Mouse (Mus musculus): ENCODE measurements around the gene Hmgn2. TPM values are rescaled to one million over a fixed set of nuclear protein-coding genes. Genes with fewer than 3 reads are reported as not detected.

Gene Hmgn2
- total and polyA plus RNA-seq, 3 experiments, result 157 to 195 (median 161) TPM

Other genes with a start within 250 kb of the Hmgn2 start
- gene Arid1a, start 211.9 kb downstream of the Hmgn2 start, total RNA-seq (2012; rRNA removed), result 17.9 and 19.1 TPM in 2 replicates
- gene Arid1a, start 211.9 kb downstream of the Hmgn2 start, total RNA-seq (2014; rRNA removed), result 4.7 and 6.4 TPM in 2 replicates
- gene Arid1a, start 211.9 kb downstream of the Hmgn2 start, polyA plus RNA-seq (2012; ENCODE audit: insufficient read length, low read depth), result 36.3 and 47.1 TPM in 2 replicates
- gene Rps6ka1, start 80.9 kb downstream of the Hmgn2 start, total RNA-seq (2012; rRNA removed), result 118 and 130 TPM in 2 replicates
- gene Rps6ka1, start 80.9 kb downstream of the Hmgn2 start, total RNA-seq (2014; rRNA removed), result 70.4 and 72.5 TPM in 2 replicates
- 113 and 123 TPM in 2 replicates for gene Rps6ka1, start 80.9 kb downstream of the Hmgn2 start, polyA plus RNA-seq (2012; ENCODE audit: insufficient read length, low read depth)
- gene Dhdds, start 32.3 kb upstream of the Hmgn2 start, total RNA-seq (2012; rRNA removed), result 26.0 and 29.4 TPM in 2 replicates
- gene Dhdds, start 32.3 kb upstream of the Hmgn2 start, total RNA-seq (2014; rRNA removed), result 12.9 TPM in 2 replicates
- 33.1 and 34.5 TPM in 2 replicates for gene Dhdds, start 32.3 kb upstream of the Hmgn2 start, polyA plus RNA-seq (2012; ENCODE audit: insufficient read length, low read depth)
- 0.04 and 0.08 TPM in 2 replicates for gene Lin28a, start 50.2 kb upstream of the Hmgn2 start, total RNA-seq (2012; rRNA removed)
- gene Lin28a, start 50.2 kb upstream of the Hmgn2 start, total RNA-seq (2014; rRNA removed), result not detected in 2 replicates
- gene Lin28a, start 50.2 kb upstream of the Hmgn2 start, polyA plus RNA-seq (2012; ENCODE audit: insufficient read length, low read depth), result not detected in 2 replicates
- gene Zfp683, start 85.2 kb upstream of the Hmgn2 start, total RNA-seq (2012; rRNA removed), result not detected in 2 replicates
- gene Zfp683, start 85.2 kb upstream of the Hmgn2 start, total RNA-seq (2014; rRNA removed), result not detected in 2 replicates
- gene Zfp683, start 85.2 kb upstream of the Hmgn2 start, polyA plus RNA-seq (2012; ENCODE audit: insufficient read length, low read depth), result 0.16 TPM in 1 of 2 replicates, not detected in the other
- gene Crybg2, start 92.2 kb upstream of the Hmgn2 start, total RNA-seq (2012; rRNA removed), result 9.2 and 10.6 TPM in 2 replicates
- 3.0 and 3.6 TPM in 2 replicates for gene Crybg2, start 92.2 kb upstream of the Hmgn2 start, total RNA-seq (2014; rRNA removed)
- gene Crybg2, start 92.2 kb upstream of the Hmgn2 start, polyA plus RNA-seq (2012; ENCODE audit: insufficient read length, low read depth), result 15.6 and 15.9 TPM in 2 replicates
- gene Cd52, start 126.4 kb upstream of the Hmgn2 start, total RNA-seq (2012; rRNA removed), result 2,306 and 3,109 TPM in 2 replicates
- 4,323 and 5,448 TPM in 2 replicates for gene Cd52, start 126.4 kb upstream of the Hmgn2 start, total RNA-seq (2014; rRNA removed)
- gene Cd52, start 126.4 kb upstream of the Hmgn2 start, polyA plus RNA-seq (2012; ENCODE audit: insufficient read length, low read depth), result 1,849 and 1,886 TPM in 2 replicates
- 12.3 and 18.8 TPM in 2 replicates for gene Ubxn11, start 133.9 kb upstream of the Hmgn2 start, total RNA-seq (2012; rRNA removed)
- 6.0 and 6.6 TPM in 2 replicates for gene Ubxn11, start 133.9 kb upstream of the Hmgn2 start, total RNA-seq (2014; rRNA removed)
- gene Ubxn11, start 133.9 kb upstream of the Hmgn2 start, polyA plus RNA-seq (2012; ENCODE audit: insufficient read length, low read depth), result 35.9 and 38.8 TPM in 2 replicates
- gene Sh3bgrl3, start 160.1 kb upstream of the Hmgn2 start, total RNA-seq (2012; rRNA removed), result 151 and 153 TPM in 2 replicates
- gene Sh3bgrl3, start 160.1 kb upstream of the Hmgn2 start, total RNA-seq (2014; rRNA removed), result 104 and 128 TPM in 2 replicates
- gene Sh3bgrl3, start 160.1 kb upstream of the Hmgn2 start, polyA plus RNA-seq (2012; ENCODE audit: insufficient read length, low read depth), result 289 and 362 TPM in 2 replicates
- 24.4 and 24.9 TPM in 2 replicates for gene Cep85, start 218.5 kb upstream of the Hmgn2 start, total RNA-seq (2012; rRNA removed)
- 29.4 and 32.8 TPM in 2 replicates for gene Cep85, start 218.5 kb upstream of the Hmgn2 start, total RNA-seq (2014; rRNA removed)
- 28.3 and 32.8 TPM in 2 replicates for gene Cep85, start 218.5 kb upstream of the Hmgn2 start, polyA plus RNA-seq (2012; ENCODE audit: insufficient read length, low read depth)
- gene Gm7534, start 234.4 kb upstream of the Hmgn2 start, total RNA-seq (2012; rRNA removed), result not detected in 2 replicates
- not detected in 2 replicates for gene Gm7534, start 234.4 kb upstream of the Hmgn2 start, total RNA-seq (2014; rRNA removed)
- not detected in 2 replicates for gene Gm7534, start 234.4 kb upstream of the Hmgn2 start, polyA plus RNA-seq (2012; ENCODE audit: insufficient read length, low read depth)